Mouse (Mus musculus) megakaryocyte, adult 5-6 weeks (primary cell): ENCODE results near the gene Rad51b. TPM values are rescaled to one million over a fixed set of nuclear protein-coding genes. Genes with fewer than 3 reads are reported as not detected.

Experiments
- ATAC-seq: 2 replicates; pipeline ENCODE4 v1.8.0; 2016; ENCODE audit warnings: mild to moderate bottlenecking, inconsistent platforms; ENCODE audit not compliant: poor library complexity, severe bottlenecking
- total RNA-seq, 2 experiments: library from RNA; stranded (forward) in 1 of 2; stranded (reverse) in 1 of 2; fragments of 153-499, 151-499 nt in 1 of 2; fragments of 221-1000, 200-1000 nt in 1 of 2; gene quantifications; 2 replicates each; pipeline versions ENCODE4 v1.2.3 to v1.2.4; 2015 to 2017

The Rad51b gene
- total RNA-seq, 2 experiments from 2014 or later, result 3.2 to 7.1 TPM

DNA sequence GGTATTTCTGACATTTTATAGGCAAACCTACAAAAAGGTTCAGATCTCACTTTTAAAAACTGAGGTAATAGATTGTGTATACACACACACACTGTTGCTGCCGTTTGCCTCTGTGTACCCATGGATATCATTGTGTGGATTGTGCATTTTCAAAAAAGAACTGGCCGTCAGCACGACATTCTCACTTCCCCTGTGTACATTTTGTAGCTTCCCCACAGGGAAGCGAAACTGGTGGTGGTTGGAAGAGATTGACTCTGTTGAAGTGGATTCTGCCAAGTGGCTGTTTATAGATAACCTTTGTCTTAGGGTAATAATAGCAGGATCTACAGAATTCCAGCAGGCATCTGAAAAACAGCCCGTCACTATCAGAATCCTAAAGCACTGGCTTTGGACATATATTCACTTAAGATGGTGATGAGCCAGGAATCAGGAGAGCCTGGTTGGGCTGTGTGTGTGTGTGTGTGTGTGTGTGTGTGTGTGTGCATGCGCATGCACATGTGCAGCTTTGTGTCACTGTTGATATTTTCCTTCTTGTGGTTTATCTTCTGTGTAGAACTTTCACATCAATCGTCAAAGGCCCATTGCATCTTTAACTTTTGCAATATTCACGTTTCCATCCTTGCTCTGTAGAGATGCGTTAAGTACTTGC, 336.5 kb downstream of the Rad51b start:
- ATAC-seq, result peak; percentile 86

GRCm38 (mm10) chr12:79641570-79642285, 344.6 kb downstream of the Rad51b start:
- ATAC-seq, result peak; percentile 47

- ATAC-seq, result peak; percentile 66
Measured at GRCm38 (mm10) chr12:79642715-79643114, 345.6 kb downstream of the Rad51b start.

DNA sequence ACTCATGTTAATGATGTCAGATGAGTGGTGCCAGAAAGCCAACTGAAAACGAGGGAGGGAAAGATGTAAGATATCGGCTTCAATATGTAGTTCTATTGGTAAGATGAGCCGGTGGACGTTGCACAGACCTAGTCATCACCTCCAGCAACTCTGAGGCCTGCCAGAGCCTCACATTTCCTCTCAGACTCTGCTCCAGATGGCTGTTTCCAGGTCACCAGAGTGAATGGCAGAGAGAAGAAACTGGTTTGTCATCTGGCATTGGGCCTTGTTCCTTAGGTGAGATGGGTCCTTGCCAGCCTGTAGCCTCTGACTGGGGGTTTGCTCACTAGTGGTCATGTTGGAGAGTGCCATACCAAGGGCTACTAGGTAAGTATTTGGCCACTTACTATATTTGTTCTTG, 348.6 kb downstream of the Rad51b start:
- no peak for ATAC-seq

DNA sequence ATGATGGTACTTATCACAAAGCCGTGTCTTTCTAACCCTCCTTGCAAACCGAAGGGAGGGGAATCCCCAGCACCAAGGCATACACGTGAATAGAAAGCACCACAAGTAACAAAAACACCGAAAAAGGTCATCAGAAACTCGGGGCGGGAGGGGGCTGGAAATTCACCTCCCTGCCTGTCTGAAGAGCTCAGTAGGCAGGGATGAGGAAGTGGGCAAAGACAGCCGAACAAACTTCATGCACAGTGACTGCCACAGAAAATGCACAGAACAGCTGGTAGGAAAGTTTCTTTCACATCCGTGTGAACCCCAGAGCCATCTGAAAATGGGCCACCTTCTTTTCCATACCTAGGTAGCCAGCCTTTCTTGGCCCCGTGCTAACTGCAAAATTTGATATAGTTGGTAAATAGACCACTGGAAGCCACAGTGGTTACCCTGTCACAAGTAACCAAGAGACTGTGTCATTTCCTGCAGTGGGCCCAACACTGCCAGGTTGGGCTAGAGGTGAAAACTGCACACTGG, 349.6 kb downstream of the Rad51b start:
- peak; percentile 75 for ATAC-seq

- peak; percentile 9; the same call in 1 of the 2 replicates for ATAC-seq
Measured at GRCm38 (mm10) chr12:79647382-79647781, 350.3 kb downstream of the Rad51b start.

- ATAC-seq, result no peak
Measured at GRCm38 (mm10) chr12:79647976-79648375, 350.9 kb downstream of the Rad51b start.

- ATAC-seq, result no peak
Measured at GRCm38 (mm10) chr12:79648812-79649700, 352.0 kb downstream of the Rad51b start.

DNA sequence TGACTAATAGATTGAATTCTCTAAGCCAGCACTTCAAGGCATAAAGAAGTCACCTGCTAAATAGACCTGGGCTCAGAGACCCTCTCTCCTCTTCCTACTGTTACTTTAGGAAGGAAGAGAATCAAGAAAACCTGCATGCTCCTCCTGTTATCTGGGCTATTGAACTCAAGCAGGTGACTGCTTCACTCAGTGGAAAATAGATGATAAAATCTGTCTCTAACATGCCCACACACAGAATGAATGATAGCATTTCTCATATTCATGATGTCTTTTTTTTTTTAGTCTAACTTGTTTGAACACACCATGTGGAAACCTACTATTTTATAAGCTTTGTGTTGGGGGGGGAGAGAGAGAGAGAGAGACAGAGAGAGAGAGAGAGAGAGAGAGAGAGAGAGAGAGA, 352.7 kb downstream of the Rad51b start:
- no peak for ATAC-seq

DNA sequence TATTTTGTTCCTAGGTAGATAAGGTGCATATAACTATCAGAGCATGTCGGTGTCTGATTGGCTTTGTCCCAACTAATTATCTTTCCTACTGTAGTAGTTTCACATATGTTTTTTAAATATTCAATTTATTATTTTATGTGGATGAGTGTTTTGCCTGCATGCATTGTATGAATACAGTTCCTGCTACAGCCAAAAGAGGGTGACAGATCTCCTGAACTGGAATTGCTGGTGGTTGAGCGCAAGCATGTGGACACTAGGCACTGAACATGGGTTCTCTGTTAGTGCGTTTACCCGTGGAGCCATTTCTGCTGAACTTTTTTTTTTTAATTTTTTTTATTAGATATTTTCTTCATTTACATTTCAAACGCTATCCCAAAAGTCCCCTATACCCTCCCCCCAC, 358.1 kb downstream of the Rad51b start:
- ATAC-seq, result no peak

- ATAC-seq, result no peak
Measured at GRCm38 (mm10) chr12:79658861-79659260, 361.8 kb downstream of the Rad51b start.

GRCm38 (mm10) chr12:79661270-79661669, 364.2 kb downstream of the Rad51b start:
- ATAC-seq, result no peak

DNA sequence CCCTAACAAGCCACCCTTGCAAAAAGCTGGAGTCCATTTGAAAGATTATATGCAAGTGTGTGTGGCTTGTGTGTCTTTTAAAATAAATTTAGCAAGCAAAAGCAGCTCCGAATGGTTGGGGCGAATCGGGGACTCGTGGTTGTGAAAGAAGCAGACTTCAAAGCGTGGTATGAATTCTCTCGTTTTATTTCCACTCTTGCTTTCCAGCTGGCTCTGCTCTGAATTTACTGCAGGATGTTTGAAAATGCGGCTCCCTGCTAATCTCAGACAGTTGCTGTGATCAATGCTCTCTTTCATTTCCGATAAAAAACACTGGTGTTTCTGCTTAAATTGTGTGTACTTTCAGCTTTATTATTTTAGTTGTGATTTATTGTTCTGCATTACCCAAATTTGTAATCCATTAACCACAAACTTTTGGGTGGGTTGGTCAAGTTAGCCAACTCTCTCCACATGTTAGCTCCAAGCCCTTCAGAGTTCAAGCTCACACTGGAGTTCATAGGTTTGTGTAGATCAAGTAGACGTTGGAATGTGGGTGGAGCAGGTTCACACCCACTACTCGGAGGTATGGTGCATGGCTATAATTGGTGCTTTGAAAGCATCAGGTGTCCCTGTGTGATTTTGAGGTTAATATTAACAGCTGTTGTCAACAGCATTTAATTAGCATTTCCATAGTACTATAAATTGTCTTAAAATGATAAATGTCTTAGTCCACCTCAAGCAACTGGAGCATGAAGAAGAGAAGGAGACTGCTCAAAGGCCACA, 366.2 kb downstream of the Rad51b start:
- no peak for ATAC-seq

- ATAC-seq, result no peak
Measured at GRCm38 (mm10) chr12:79663893-79664574, 367.0 kb downstream of the Rad51b start.

DNA sequence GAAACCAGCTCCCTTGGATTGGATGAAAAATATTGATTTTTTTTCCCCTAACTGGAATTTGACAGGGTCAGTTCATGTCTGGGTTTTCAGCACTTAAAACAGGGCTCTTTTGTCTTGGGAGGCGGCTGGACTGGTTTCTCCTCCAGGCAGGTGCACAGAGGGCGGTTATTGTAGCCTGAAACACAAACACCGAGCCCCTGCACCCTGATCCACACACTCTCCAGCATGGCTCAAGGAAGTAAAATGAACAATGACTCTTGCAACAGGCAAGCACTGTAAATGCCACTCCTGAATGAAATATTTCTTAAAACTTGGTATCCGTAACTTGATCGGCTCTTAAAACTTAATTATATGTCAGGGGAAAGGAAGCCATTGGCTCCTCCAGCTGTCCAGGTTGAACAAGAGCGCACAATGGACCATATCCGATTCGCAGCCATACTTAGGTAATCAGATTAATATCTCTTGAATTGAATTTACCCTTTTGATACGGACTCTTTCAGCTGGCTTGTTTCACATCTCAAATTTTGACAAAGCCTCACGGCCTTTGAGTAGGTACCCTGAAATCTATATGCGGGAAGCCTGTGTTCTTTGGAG, 377.9 kb downstream of the Rad51b start:
- no peak for ATAC-seq

DNA sequence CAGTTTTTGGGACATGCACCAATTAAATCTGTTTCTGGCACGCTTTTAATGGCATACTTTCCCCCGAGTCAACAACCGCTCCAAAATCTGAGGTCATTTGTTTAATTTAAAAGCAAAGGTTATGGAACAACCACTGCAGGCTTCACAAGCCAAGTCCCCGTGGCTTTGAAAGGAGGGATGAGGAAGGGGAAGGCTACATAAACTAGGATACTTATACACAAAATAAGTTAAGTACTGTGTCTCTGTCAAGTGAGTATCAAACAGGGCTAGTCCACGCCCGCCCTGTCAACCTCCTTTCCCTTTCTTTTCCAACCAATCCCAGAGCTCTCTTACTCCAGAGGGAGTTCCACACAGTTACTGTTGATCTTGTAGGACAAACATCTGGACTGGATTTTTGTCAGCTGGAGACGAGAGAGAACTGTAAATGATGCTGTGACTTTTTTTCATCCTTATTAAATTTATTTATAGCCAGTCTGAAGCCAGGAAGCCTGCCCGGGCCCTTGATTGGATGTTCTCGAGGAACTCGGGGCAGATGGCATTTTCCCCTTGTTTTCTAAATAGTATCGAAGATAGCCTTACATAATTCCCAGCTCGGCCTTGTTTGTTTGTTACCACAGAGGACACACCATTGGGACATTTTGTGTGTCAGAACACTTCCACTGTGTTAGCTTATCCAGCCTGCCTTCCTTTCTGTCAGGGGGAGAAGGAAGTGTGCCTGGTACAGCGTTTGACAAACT, 378.5 kb downstream of the Rad51b start:
- ATAC-seq, result peak; percentile 73

DNA sequence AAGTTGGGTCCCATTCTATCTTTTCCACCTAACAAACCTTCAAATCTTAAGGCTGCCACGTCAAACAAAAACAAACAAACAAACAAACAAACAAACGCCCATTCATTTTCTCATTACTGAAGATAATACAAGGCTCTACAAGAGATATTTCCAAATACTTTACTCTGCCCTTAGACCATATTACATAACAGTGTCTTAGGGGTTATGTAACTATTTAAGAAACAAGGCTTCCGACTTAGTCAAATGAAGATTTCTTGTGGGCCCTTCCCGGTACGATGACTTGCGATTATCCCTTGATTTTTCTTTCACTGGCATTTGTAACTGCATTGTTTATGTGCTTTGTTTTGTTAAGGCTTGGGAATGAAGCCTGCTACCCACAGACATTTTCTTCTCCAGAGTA, 379.2 kb downstream of the Rad51b start:
- ATAC-seq, result peak; percentile 86

DNA sequence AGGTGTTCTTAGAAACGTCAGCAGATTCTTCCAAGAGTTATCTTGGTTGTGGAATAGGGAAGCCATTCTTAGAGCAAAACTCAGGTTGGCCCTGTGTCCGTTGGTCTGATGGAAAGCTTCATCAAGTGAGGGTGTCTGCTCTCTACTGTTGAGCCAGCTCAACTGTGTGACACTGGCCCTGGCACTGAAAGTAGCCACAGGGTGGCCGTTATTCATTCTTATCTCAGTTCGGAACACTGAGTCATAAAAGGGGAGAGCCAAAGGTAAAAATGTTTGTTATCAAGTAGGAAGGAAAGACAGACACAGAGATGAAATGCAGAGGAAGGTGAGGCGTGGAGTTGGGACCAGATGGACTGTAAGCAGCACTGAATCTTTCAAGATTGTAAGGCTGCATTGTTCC, 379.8 kb downstream of the Rad51b start:
- ATAC-seq, result 0 out of 2 replicates have a peak, but pooled peaks have one; percentile 9
